Mouse (Mus musculus) neural tube, embryonic 15.5 days (tissue): ENCODE data around the gene Upf2. TPM values are rescaled to one million over a fixed set of nuclear protein-coding genes. Genes with fewer than 3 reads are reported as not detected.
A peak's percentile ranks its signal among the peaks of the same experiment; 100 is the strongest.

ENCODE experiments used
- ATAC-seq: fragments of 200-750 bp; cut with Nextera tagmentation; 2 replicates; pipeline ENCODE4 v1.8.0; 2017; ENCODE audit warnings: mild to moderate bottlenecking, moderate TSS enrichment, moderate library complexity; ENCODE audit not compliant: low FRiP score
- H3K27ac ChIP-seq: fragments of 300-500 bp; sonication (generic); replicated peaks from 2 replicates; pipeline ENCODE4 v1.5.1; 2015; ENCODE audit warnings: mild to moderate bottlenecking, inconsistent platforms
- H3K27me3 ChIP-seq: fragments of 300-500 bp; sonication (generic); replicated peaks from 2 replicates; pipeline ENCODE4 v1.6.1; 2015; ENCODE audit warnings: inconsistent platforms
- H3K36me3 ChIP-seq: fragments of 300-500 bp; sonication (generic); 2 replicates; pipeline ENCODE4 v1.6.1; 2015; ENCODE audit warnings: inconsistent platforms
- H3K4me1 ChIP-seq: fragments of 300-500 bp; sonication (generic); 2 replicates; pipeline ENCODE4 v1.6.1; 2015; ENCODE audit warnings: inconsistent platforms
- H3K4me2 ChIP-seq: fragments of 300-500 bp; sonication (generic); 2 replicates; pipeline ENCODE4 v1.6.1; 2015; ENCODE audit warnings: inconsistent platforms, mild to moderate bottlenecking, moderate library complexity
- H3K4me3 ChIP-seq: fragments of 300-500 bp; sonication (generic); replicated peaks from 2 replicates; pipeline ENCODE4 v1.5.1; 2015; ENCODE audit warnings: mild to moderate bottlenecking, inconsistent platforms
- H3K9ac ChIP-seq: fragments of 300-500 bp; sonication (generic); replicated peaks from 2 replicates; pipeline ENCODE4 v1.6.1; 2015; ENCODE audit warnings: mild to moderate bottlenecking, inconsistent platforms
- H3K9me3 ChIP-seq: fragments of 300-500 bp; sonication (generic); replicated peaks from 2 replicates; pipeline ENCODE4 v1.6.1; 2016; ENCODE audit warnings: inconsistent platforms
- WGBS: fragments of 180-500 bp; shearing (Covaris S2); methylation state at CpG from one replicate; pipeline ENCODE4 v1.1.7; 2015; ENCODE audit warnings: mixed read lengths; 5-methylcytosine and 5-hydroxymethylcytosine counted together
- polyA plus RNA-seq: library from polyadenylated mRNA; unstranded; fragments of >200 nt; fragmentation: Nextera tagmentation; extraction: Ambion mirVana; gene quantifications from 2 replicates; pipeline ENCODE4 v1.2.1, GENCODE M21; 2015

Upf2 gene
- polyA plus RNA-seq, 1 experiment from 2014 or later: 7.3 TPM

DNA sequence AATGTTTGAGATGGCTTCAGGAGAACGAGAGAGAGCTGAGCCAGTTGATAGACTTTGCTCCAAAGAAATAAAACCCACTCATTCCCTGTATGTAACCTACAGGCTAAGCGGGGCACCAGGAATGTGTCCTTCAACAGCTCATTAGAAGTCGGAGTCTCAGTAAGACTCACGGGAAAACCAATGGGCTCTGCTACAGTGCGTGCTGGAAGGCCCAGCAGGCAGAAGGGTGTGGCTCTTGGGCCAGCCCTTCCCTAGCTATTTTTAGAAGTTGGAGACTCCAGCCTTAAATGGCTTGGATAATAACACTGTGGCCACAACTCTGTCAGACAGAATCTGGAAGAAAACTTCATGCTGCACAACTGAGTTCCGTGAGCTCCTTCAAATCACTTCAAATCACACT, 147.7 kb downstream of the Upf2 start:
- Histone ChIP-seq H3K9me3 (no peaks in the 10 kb centered on the region), H3K36me3 (no peaks in the 10 kb centered on the region), H3K9ac (no peak overlapping the region), H3K4me2 (no peak overlapping the region), H3K4me1 (peaks cover 11% of the 10 kb centered on the region), H3K4me3 (no peak overlapping the region), H3K27me3 (peaks cover 18% of the 10 kb centered on the region; the same call in 1 of the 2 replicates), H3K27ac (no peak overlapping the region)
- WGBS: 42% methylated on average over 6 of the region's 6 CpGs
- ATAC-seq: no peak

DNA sequence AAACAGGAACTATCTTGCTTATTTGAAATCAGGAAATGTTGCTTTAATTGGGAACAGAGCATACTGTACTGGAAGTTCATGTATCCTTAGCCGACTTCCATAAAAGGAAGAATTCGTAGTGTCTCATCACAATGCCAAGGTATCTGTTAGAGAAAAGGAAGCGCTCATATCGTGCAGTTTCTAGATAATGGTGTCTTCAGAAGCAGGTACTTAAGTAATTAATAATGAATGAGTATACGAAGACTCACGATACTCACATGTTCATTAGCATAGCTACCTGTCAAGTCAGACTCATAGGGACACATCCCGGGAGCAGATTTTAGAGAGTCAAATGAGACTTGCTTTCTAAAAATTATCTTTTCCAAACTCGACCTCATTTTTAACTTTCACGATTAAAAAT, 148.2 kb downstream of the Upf2 start:
- Histone ChIP-seq H3K36me3 (no peaks in the 10 kb centered on the region), H3K9ac (no peak overlapping the region), H3K27me3 (peaks cover 18% of the 10 kb centered on the region; the same call in 1 of the 2 replicates), H3K4me2 (no peak overlapping the region), H3K9me3 (no peaks in the 10 kb centered on the region), H3K4me1 (peaks cover 11% of the 10 kb centered on the region), H3K27ac (no peak overlapping the region), H3K4me3 (no peak overlapping the region)
- 80% methylated on average over 9 of the region's 9 CpGs for WGBS
- ATAC-seq: no peak

DNA sequence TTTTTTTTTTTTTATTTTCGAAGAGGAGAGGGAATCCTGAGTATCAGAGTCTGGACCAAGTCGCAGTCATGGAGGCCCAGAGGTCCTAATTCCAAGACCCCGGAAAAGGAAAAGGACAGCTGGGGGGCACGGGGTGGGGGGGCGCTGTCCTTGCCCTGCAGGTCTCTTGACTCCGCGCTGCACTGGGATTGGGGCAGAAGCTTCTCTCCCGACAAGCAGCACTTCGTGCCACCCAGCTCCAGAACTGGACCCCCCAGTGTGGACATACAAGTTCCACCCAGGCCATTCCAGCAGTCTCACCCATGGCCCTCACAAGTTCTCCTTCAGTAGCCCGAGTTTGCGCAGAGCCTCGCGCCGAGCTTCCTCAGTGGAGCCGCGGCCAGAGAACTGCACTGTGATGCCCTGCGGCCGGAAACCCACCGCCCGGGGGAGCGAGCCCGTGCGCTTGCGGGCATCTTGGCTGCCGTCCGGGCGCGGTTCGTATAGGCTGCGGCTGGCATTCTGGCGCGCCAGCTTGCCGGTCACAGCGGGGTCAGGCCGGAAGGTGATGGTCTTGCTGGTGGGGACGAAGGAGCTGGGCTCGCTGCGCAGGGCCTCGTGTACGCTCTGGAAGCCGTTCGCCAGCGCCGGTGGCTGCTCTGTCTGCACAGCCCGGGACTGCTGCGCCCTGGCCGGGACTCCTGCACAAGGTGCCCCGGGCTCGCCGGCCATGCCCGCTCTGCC, 148.9 kb downstream of the Upf2 start:
- Histone ChIP-seq H3K4me2 (peak overlapping the region; percentile 87), H3K9me3 (no peaks in the 10 kb centered on the region), H3K4me1 (peaks cover 11% of the 10 kb centered on the region), H3K9ac (peak overlapping the region; percentile 48), H3K4me3 (peak overlapping the region; percentile 46), H3K27ac (no peak overlapping the region), H3K27me3 (peaks cover 18% of the 10 kb centered on the region; the same call in 1 of the 2 replicates), H3K36me3 (no peaks in the 10 kb centered on the region)
- 12% methylated on average over 51 of the region's 51 CpGs for WGBS
- peak; percentile 86 for ATAC-seq

DNA sequence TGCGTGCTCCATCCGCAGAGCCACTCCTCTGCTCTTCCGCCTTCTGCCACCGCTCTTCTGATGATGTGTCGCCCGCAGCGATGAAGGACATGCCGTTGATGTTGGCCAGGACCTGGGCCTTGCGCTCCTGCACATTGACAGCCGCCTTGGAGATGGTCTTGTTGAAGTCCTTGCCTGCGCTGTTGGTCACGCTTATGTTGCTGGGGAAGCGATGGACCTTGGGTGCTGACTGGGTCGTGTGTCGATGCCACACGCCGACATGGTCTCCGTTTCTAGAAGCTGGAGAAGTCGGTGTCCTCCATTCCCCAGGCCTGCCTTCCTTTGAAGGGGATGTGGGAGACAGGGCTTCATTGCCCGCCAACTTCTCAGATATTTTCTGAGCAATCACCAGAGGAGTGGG, 149.5 kb downstream of the Upf2 start:
- 46% methylated on average over 20 of the region's 20 CpGs for WGBS
- ATAC-seq: 0 out of 2 replicates have a peak, but pooled peaks have one; percentile 11

DNA sequence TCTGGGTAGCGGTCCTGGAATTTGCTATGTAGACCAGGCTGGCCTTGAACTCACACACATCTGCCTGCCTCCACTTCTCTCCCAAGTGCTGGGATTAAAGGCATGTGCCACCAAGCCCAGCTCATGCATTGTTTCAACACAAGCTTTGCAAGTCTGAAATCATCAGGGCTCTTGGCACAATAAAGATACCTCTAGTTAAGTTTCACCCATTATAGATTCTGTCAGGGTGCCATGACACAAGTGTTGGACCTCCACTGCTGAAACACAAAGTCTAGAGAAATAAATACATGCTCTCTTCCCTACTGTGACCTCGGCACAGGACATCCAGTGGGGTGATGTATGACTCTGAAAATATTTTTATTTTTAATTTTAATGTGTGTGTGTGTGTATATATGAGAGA, 154.2 kb downstream of the Upf2 start:
- WGBS: 90% methylated on average over 2 of the region's 2 CpGs
- peaks cover 3% of the 10 kb centered on the region for H3K4me1 ChIP-seq
- H3K9me3 ChIP-seq: no peaks in the 10 kb centered on the region
- ATAC-seq: no peak
- H3K36me3 ChIP-seq: no peaks in the 10 kb centered on the region
- H3K4me3 ChIP-seq: no peak overlapping the region
- H3K9ac ChIP-seq: no peak overlapping the region
- H3K27ac ChIP-seq: no peak overlapping the region
- H3K27me3 ChIP-seq: peaks cover 11% of the 10 kb centered on the region; the same call in 1 of the 2 replicates
- no peak overlapping the region for H3K4me2 ChIP-seq

More for the DNA sequence above, 149.5 kb downstream of the Upf2 start:
- H3K4me2 ChIP-seq: peak overlapping the region; percentile 87
- H3K4me3 ChIP-seq: peak overlapping the region; percentile 46
- H3K36me3 ChIP-seq: no peaks in the 10 kb centered on the region
- peaks cover 18% of the 10 kb centered on the region; the same call in 1 of the 2 replicates for H3K27me3 ChIP-seq
- no peak overlapping the region for H3K27ac ChIP-seq
- no peaks in the 10 kb centered on the region for H3K9me3 ChIP-seq
- H3K9ac ChIP-seq: peak overlapping the region; percentile 48
- peaks cover 11% of the 10 kb centered on the region for H3K4me1 ChIP-seq

Other genes with a start within 250 kb of the Upf2 start
- gene Camk1d, start 237.0 kb upstream of the Upf2 start, polyA plus RNA-seq: 7.6 and 9.7 TPM in 2 replicates
- gene Nudt5, start 106.5 kb upstream of the Upf2 start, polyA plus RNA-seq: 28.8 and 40.0 TPM in 2 replicates
- gene Cdc123, start 106.3 kb upstream of the Upf2 start, polyA plus RNA-seq: 275 and 295 TPM in 2 replicates
- gene Gm13199, start 88.5 kb upstream of the Upf2 start, polyA plus RNA-seq: 0.83 and 1.8 TPM in 2 replicates
- 118 and 122 TPM in 2 replicates for gene Sec61a2, start 56.0 kb upstream of the Upf2 start, polyA plus RNA-seq
- gene Dhtkd1, start 8.7 kb upstream of the Upf2 start, polyA plus RNA-seq: 6.1 and 6.5 TPM in 2 replicates
- gene Proser2, start 178.7 kb downstream of the Upf2 start, polyA plus RNA-seq: 14.5 and 18.8 TPM in 2 replicates